Mouse (Mus musculus): ENCODE measurements around the gene Plscr3. TPM values are rescaled to one million over a fixed set of nuclear protein-coding genes. Genes with fewer than 3 reads are reported as not detected.
"Not testable (repeated sequence)": the region's sequence is repeated elsewhere in the genome, so short reads cannot be mapped to it uniquely, and the experiment has no call there.

Gene Plscr3
- polyA plus RNA-seq, 1 experiment from 2014 or later, result 26.1 TPM

DNA sequence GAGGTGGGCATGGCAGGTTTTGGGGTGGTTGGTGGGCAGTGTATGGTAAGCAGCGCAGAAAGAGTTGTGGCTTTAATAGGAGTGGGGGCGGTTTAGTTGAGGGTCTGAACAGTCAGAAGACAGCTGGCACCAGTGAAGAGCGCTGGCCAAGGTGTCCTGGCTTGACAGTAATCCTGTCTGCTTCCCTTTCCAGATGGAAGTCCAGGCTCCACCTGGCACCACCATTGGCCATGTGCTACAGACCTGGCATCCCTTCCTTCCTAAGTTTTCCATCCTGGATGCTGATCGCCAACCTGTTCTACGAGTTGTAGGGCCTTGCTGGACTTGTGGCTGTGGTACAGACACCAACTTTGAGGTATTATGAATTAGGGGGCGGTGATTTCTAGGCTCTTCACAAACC, 1.8 kb downstream of the Plscr3 start:
- H3K4me2 ChIP-seq, result peak overlapping the region; percentile 94
- H3K4me1 ChIP-seq (replicated peaks), result peaks cover 88% of the 10 kb centered on the region
- H3K4me3 ChIP-seq (replicated peaks), result peak overlapping the region; percentile 79
- no peaks in the 10 kb centered on the region for H3K9me3 ChIP-seq (replicated peaks)
- WGBS (ENCODE audit: insufficient replicate concordance), result 93% methylated on average over 6 of the region's 6 CpGs
- ATAC-seq (ENCODE audit: insufficient read depth), result no peak
- no peaks in the 10 kb centered on the region for H3K27me3 ChIP-seq
- peaks cover 55% of the 10 kb centered on the region for H3K36me3 ChIP-seq (replicated peaks)
- H3K9ac ChIP-seq, result peak overlapping the region; percentile 86; the same call in 1 of the 2 replicates
- peak overlapping the region; percentile 97 for H3K27ac ChIP-seq (replicated peaks)

DNA sequence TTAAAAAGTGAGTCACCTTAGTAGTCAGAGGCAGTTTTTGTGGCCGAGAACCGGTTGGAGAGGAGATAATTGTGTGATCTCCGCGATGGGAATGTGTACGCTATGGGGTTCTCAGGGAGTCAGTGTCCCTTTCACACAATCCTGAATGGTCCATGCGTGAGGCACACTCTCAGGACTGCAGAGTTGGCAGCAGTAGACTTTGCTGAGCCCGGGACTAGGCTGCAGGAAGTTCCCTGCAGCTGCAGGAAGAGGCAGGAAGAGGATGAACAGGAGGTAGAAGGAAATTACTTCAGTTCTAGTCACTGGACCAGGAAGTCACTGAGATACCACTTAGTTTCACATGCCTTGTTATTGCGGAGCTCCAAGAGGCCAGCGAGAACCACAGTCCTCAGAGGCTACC, 3.0 kb downstream of the Plscr3 start:
- Histone ChIP-seq H3K27me3 (no peaks in the 10 kb centered on the region), H3K9me3 (replicated peaks) (no peaks in the 10 kb centered on the region), H3K36me3 (replicated peaks) (peaks cover 55% of the 10 kb centered on the region), H3K27ac (replicated peaks) (peak overlapping the region; percentile 97), H3K4me3 (replicated peaks) (no peak overlapping the region), H3K4me2 (0 out of 2 replicates have a peak overlapping the region, but pooled peaks have one; percentile 94), H3K9ac (no peak overlapping the region), H3K4me1 (replicated peaks) (peaks cover 90% of the 10 kb centered on the region)
- no peak for ATAC-seq (ENCODE audit: insufficient read depth)
- 71% methylated on average over 9 of the region's 9 CpGs for WGBS (ENCODE audit: insufficient replicate concordance)

DNA sequence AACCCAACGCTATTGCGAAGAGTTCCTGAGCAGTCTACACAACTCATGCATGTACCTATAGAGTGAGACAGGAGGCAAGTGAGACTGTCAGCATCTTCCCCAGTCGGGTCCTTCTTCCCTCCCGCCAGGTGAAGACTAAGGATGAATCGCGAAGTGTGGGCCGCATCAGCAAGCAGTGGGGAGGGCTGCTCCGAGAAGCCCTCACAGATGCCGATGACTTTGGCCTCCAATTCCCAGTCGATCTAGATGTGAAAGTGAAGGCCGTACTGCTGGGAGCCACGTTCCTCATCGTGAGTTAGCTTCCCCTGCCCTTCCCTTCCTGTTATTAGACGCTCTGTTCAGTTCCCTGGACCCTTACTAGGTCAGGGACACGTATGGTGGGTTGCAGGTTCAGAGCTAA, 3.7 kb downstream of the Plscr3 start:
- H3K4me1 ChIP-seq (replicated peaks), result peaks cover 96% of the 10 kb centered on the region
- H3K36me3 ChIP-seq (replicated peaks), result peaks cover 55% of the 10 kb centered on the region
- WGBS (ENCODE audit: insufficient replicate concordance), result 80% methylated on average over 15 of the region's 15 CpGs
- peak overlapping the region; percentile 97 for H3K27ac ChIP-seq (replicated peaks)
- H3K9ac ChIP-seq, result no peak overlapping the region
- no peak for ATAC-seq (ENCODE audit: insufficient read depth)
- H3K27me3 ChIP-seq, result no peaks in the 10 kb centered on the region
- no peaks in the 10 kb centered on the region for H3K9me3 ChIP-seq (replicated peaks)
- H3K4me2 ChIP-seq, result 0 out of 2 replicates have a peak overlapping the region, but pooled peaks have one; percentile 11
- no peak overlapping the region for H3K4me3 ChIP-seq (replicated peaks)

DNA sequence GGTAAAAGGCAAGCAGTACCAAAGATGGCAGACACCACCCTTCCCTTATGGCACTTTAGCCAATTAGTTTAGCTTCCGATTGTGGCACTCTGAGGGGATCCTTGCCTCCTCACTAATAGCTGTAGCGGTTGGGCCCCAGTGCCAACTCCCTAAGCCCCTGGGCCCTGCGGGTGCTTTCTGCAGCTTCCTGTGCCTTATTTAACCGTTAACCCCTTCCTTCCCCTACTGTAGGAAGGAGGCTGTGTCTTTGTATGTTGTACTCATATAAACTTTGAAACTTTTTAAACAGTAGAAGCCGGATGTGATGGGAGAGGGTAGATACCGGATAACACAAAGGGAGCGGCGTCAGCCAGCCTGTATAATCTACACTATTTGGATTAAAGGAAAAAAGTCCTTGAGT, 4.6 kb downstream of the Plscr3 start:
- Histone ChIP-seq H3K4me3 (replicated peaks) (no peak overlapping the region), H3K27ac (replicated peaks) (peak overlapping the region; percentile 97), H3K27me3 (no peaks in the 10 kb centered on the region), H3K4me2 (peak overlapping the region; percentile 11), H3K4me1 (replicated peaks) (peaks cover 97% of the 10 kb centered on the region), H3K36me3 (replicated peaks) (peaks cover 55% of the 10 kb centered on the region), H3K9ac (no peak overlapping the region), H3K9me3 (replicated peaks) (no peaks in the 10 kb centered on the region)
- ATAC-seq (ENCODE audit: insufficient read depth), result no peak
- 38% methylated on average over 8 of the region's 8 CpGs for WGBS (ENCODE audit: insufficient replicate concordance)

DNA sequence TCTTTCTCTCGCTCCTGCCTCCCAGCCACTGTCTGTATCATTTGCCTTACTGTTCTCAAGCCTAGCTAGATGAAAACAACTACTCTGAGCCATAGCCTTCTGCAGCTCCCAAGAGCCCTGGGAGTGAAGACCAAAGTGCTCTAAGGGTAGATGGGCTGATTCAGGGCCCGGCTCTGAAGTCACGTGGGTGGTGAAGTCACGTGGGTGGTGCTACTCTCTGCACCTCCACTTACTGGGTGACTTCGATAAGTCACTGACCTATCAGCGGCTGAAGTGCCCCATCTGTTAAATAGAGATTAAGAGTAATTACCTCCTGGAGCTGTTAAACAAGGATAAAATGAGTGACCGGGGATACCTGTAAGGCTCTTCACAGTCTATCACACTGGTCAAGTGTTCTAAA, 7.8 kb downstream of the Plscr3 start:
- 14% methylated on average over 7 of the region's 7 CpGs for WGBS (ENCODE audit: insufficient replicate concordance)
- no peaks in the 10 kb centered on the region for H3K9me3 ChIP-seq (replicated peaks)
- H3K4me2 ChIP-seq, result peak overlapping the region; percentile 65
- ATAC-seq (ENCODE audit: insufficient read depth), result peak; percentile 94
- H3K27ac ChIP-seq (replicated peaks), result peak overlapping the region; percentile 97
- peaks cover 80% of the 10 kb centered on the region for H3K4me1 ChIP-seq (replicated peaks)
- H3K27me3 ChIP-seq, result peaks cover 15% of the 10 kb centered on the region
- H3K9ac ChIP-seq, result peak overlapping the region; percentile 54
- H3K4me3 ChIP-seq (replicated peaks), result peak overlapping the region; percentile 34
- peaks cover 40% of the 10 kb centered on the region for H3K36me3 ChIP-seq (replicated peaks)

DNA sequence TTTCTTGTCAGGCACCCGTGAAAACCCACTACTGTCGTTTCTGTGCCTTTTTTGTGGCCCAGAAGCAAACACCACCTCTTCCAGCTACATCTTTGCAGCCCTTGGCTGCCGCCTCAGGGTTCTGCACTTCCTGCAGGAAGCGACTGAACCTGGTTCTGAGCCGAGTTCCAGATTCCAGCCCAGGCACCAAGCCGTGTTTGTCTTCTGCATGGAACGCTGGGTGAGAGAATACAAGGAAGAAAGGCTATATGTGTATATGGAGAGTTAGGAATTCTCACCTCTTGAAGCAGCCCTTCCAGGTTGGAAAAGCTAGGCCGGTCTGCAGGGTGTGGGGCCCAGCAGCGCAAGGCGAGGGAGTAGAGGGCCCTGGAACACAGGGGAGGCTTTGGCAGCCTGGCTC, 8.5 kb downstream of the Plscr3 start:
- peak overlapping the region; percentile 97 for H3K27ac ChIP-seq (replicated peaks)
- no peak for ATAC-seq (ENCODE audit: insufficient read depth)
- no peaks in the 10 kb centered on the region for H3K9me3 ChIP-seq (replicated peaks)
- peaks cover 73% of the 10 kb centered on the region for H3K4me1 ChIP-seq (replicated peaks)
- H3K36me3 ChIP-seq (replicated peaks), result peaks cover 33% of the 10 kb centered on the region
- peak overlapping the region; percentile 61 for H3K4me2 ChIP-seq
- peak overlapping the region; percentile 54 for H3K9ac ChIP-seq
- WGBS (ENCODE audit: insufficient replicate concordance), result 61% methylated on average over 10 of the region's 10 CpGs
- H3K27me3 ChIP-seq, result peaks cover 22% of the 10 kb centered on the region
- H3K4me3 ChIP-seq (replicated peaks), result peak overlapping the region; percentile 29

DNA sequence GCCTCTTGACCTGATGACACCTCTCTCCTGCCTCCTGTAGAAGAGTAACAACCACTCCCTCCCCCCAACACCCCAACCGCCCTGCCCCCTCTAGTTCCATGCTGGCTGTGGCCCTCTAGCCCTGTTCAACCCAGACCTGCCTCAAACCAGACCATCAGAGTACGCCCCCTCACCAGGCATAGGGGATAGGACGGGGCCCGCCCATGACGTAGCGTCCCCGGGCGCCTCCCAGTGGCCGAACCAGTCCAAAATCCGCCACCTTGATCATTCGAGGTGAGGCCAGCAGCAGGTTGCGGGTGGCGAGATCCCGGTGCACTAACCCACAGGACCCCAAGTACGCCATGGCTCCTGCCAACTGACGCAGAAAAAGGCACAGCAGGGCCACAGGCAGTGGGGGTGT, 9.2 kb downstream of the Plscr3 start:
- H3K27me3 ChIP-seq, result peaks cover 25% of the 10 kb centered on the region
- peaks cover 27% of the 10 kb centered on the region for H3K36me3 ChIP-seq (replicated peaks)
- H3K4me2 ChIP-seq, result peak overlapping the region; percentile 61
- peak; percentile 18 for ATAC-seq (ENCODE audit: insufficient read depth)
- 33% methylated on average over 16 of the region's 16 CpGs for WGBS (ENCODE audit: insufficient replicate concordance)
- H3K9ac ChIP-seq, result peak overlapping the region; percentile 54
- no peaks in the 10 kb centered on the region for H3K9me3 ChIP-seq (replicated peaks)
- H3K27ac ChIP-seq (replicated peaks), result peak overlapping the region; percentile 97
- peaks cover 66% of the 10 kb centered on the region for H3K4me1 ChIP-seq (replicated peaks)
- H3K4me3 ChIP-seq (replicated peaks), result peak overlapping the region; percentile 29; the same call in 1 of the 2 replicates

DNA sequence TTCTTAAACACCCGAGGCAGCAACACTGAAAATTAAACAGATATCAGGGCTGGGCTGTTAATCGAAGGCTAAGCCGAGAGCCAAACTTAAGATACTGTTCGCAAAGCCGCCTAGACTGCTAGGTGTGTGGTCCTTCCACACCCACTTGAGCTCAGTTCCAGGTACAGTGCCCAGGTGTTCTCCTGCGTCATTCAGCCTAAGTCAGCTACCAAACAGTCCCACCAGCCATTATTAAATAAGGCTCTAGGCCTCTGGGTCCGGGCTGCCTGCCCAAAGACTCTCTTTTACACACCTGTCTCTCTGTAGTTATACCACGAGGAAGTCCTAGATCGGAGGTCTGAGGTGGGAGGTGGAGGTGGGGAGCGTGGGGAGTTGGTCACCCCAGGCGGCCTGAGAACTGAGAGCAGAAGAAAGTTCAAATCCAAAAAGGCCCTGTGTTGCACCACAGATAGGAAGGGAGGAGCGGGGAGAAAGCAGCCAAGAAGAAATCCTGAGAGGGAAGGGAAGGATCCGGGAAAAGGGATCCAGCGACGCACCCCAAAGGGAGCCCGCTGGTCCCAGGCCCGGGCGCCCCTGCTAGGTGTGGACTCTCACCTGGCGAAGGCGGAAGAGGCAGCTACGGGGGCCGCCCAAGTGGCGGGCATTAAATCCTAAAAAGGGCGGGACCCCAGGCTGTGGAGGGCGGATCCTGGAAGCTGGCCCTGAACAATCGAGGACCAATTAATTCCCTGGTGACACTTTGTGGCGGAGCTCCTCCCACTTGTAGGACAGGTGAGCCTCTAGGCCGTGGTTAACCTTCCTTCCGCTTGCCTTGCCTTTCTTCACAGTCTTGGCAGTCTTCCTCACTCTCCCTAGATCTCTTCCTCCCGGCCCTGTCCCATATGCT, 12.2 kb downstream of the Plscr3 start, which contains the start of gene Tnk1:
Gene Tnk1, minus strand, starts transcription at position 618 of the 886 bp plus-strand sequence.
- Histone ChIP-seq H3K27ac (replicated peaks) (no peak within 1 kb of the TSS), H3K4me1 (replicated peaks) (peaks cover 43% of the 10 kb centered on the region), H3K36me3 (replicated peaks) (no peaks in the 10 kb centered on the region), H3K4me3 (replicated peaks) (no peak within 1 kb of the TSS), H3K27me3 (peaks cover 25% of the 10 kb centered on the region), H3K4me2 (0 out of 2 replicates have a peak within 1 kb of the TSS, but pooled peaks have one; percentile 15), H3K9ac (no peak within 1 kb of the TSS), H3K9me3 (replicated peaks) (no peaks in the 10 kb centered on the region)
- no peak for ATAC-seq (ENCODE audit: insufficient read depth)
- WGBS (ENCODE audit: insufficient replicate concordance), result 44% methylated on average over 30 of the region's 30 CpGs

DNA sequence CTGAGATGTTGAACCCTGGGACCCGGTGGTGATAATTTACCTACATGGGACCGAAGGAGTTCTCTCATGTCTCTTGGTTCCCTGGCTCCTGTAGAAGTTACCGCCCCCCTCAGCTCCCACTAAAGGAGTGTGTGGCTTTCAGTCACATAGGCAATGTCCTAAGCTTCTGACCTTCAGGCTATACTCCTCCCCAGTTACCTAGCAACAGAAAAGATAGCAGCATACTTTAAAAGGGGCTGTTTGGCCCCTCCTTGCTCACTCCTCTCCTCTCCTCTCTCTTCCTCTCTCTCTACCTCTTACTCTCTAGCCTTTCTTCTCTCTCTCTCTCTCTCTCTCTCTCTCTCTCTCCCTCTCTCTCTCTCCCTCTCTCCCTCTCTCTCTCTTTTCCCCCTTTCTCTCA, 17.6 kb downstream of the Plscr3 start:
- not testable (repeated sequence) for H3K36me3 ChIP-seq (replicated peaks); H3K9me3 ChIP-seq (replicated peaks); H3K4me3 ChIP-seq (replicated peaks)
- Histone ChIP-seq H3K4me2 (peak overlapping the region; percentile 48), H3K4me1 (replicated peaks) (peaks cover 57% of the 10 kb centered on the region), H3K27me3 (peaks cover 13% of the 10 kb centered on the region), H3K27ac (replicated peaks) (peak overlapping the region; percentile 81), H3K9ac (peak overlapping the region; percentile 22; the same call in 1 of the 2 replicates)
- ATAC-seq (ENCODE audit: insufficient read depth), result peak; percentile 56
- 68% methylated on average over 3 of the region's 3 CpGs for WGBS (ENCODE audit: insufficient replicate concordance)

DNA sequence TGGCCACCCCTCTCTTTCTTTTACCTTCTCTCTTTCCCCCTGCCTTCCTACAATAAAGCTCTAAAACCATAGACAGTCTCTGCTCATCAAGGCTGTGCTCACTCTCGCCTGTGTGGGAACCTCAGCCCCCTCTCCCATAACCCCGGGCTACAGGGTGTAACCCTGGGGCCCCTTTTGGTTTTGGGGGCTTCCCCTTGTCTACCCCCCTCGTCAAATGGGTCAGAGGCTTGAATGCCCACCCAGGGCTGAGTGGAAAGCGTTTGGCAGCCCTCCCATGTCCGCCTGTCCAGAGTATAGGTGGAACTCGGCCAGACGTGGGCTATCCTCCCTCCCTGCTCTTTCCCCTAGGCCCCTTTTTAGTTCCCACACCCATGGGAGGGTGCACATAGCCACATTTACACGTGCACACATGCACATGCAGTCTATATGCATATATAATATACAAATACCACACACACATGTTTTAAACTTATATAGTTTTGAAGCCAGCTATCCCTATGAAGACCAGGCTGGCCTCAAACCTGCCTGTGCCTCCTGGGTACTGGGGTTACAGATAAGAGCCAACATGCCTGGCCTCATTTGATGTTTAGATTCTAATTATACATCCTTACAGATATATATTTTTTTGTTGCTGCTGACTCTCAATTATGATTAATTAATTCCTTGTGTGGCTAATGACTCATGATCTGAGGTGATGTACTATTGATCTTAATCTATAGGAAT, 18.1 kb downstream of the Plscr3 start:
- H3K9me3 ChIP-seq (replicated peaks), result no peaks in the 10 kb centered on the region
- H3K4me2 ChIP-seq, result peak overlapping the region; percentile 48
- H3K36me3 ChIP-seq (replicated peaks), result no peaks in the 10 kb centered on the region
- H3K27me3 ChIP-seq, result peaks cover 7% of the 10 kb centered on the region; the same call in 1 of the 2 replicates
- peak overlapping the region; percentile 22 for H3K9ac ChIP-seq
- peaks cover 59% of the 10 kb centered on the region for H3K4me1 ChIP-seq (replicated peaks)
- peak overlapping the region; percentile 81 for H3K27ac ChIP-seq (replicated peaks)
- ATAC-seq (ENCODE audit: insufficient read depth), result peak; percentile 51; the same call in 1 of the 2 replicates
- H3K4me3 ChIP-seq (replicated peaks), result no peak overlapping the region
- 23% methylated on average over 8 of the region's 8 CpGs for WGBS (ENCODE audit: insufficient replicate concordance)

DNA sequence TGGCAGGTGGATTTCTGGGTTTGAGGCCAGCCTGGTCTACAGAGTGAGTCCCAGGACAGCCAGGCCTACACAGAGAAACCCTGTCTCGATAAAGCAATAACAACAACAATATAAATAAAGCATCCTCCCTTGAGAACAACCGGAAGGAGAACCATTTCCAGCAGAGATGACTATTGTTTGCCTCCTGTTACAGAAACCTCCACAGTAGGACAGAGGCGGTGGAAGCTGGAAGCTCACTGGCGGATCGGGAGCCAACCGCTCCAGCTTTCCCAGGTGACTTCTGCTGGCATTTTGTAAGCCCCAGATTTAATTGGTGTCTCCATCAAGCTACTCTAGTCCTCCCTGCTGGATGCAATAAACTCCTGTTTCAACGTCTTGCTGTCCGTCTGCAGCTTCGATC, 19.4 kb downstream of the Plscr3 start:
- WGBS (ENCODE audit: insufficient replicate concordance), result 80% methylated on average over 9 of the region's 9 CpGs
- H3K27me3 ChIP-seq, result no peaks in the 10 kb centered on the region
- no peaks in the 10 kb centered on the region for H3K36me3 ChIP-seq (replicated peaks)
- peak overlapping the region; percentile 81; the same call in 1 of the 2 replicates for H3K27ac ChIP-seq (replicated peaks)
- H3K9me3 ChIP-seq (replicated peaks), result no peaks in the 10 kb centered on the region
- H3K4me2 ChIP-seq, result no peak overlapping the region
- ATAC-seq (ENCODE audit: insufficient read depth), result no peak
- H3K4me3 ChIP-seq (replicated peaks), result no peak overlapping the region
- peaks cover 62% of the 10 kb centered on the region for H3K4me1 ChIP-seq (replicated peaks)
- no peak overlapping the region for H3K9ac ChIP-seq
